Mouse (Mus musculus) hindbrain, embryonic 12.5 days (tissue): Measurements from ENCODE around the gene Ccdc181. TPM values are rescaled to one million over a fixed set of nuclear protein-coding genes. Genes with fewer than 3 reads are reported as not detected.
A peak's percentile ranks its signal among the peaks of the same experiment; 100 is the strongest.
"Not testable (repeated sequence)": the region's sequence is repeated elsewhere in the genome, so short reads cannot be mapped to it uniquely, and the experiment has no call there.

Source experiments
- ATAC-seq: fragments of 200-750 bp; cut with Nextera tagmentation; 2 replicates; pipeline ENCODE4 v1.8.0; 2017; ENCODE audit warnings: moderate TSS enrichment; ENCODE audit not compliant: low FRiP score
- H3K27ac ChIP-seq: fragments of 300-500 bp; sonication (generic); 2 replicates; pipeline ENCODE4 v1.5.1; 2016; ENCODE audit warnings: mild to moderate bottlenecking
- H3K27me3 ChIP-seq: fragments of 300-500 bp; sonication (generic); 2 replicates; pipeline ENCODE4 v1.6.1; 2016; ENCODE audit warnings: mild to moderate bottlenecking
- H3K36me3 ChIP-seq: fragments of 300-500 bp; sonication (generic); 2 replicates; pipeline ENCODE4 v1.6.1; 2016; ENCODE audit warnings: mild to moderate bottlenecking
- H3K4me1 ChIP-seq: fragments of 300-500 bp; sonication (generic); 2 replicates; pipeline ENCODE4 v1.6.1; 2016
- H3K4me2 ChIP-seq: fragments of 300-500 bp; sonication (generic); replicated peaks from 2 replicates; pipeline ENCODE4 v1.6.1; 2016; ENCODE audit warnings: mild to moderate bottlenecking
- H3K4me3 ChIP-seq: fragments of 300-500 bp; sonication (generic); 2 replicates; pipeline ENCODE4 v1.5.1; 2016; ENCODE audit warnings: mild to moderate bottlenecking
- H3K9ac ChIP-seq: fragments of 300-500 bp; sonication (generic); 2 replicates; pipeline ENCODE4 v1.6.1; 2016; ENCODE audit warnings: mild to moderate bottlenecking, moderate library complexity
- H3K9me3 ChIP-seq: fragments of 300-500 bp; sonication (generic); replicated peaks from 2 replicates; pipeline ENCODE4 v1.6.1; 2016; ENCODE audit warnings: mild to moderate bottlenecking
- WGBS: fragments of 180-500 bp; shearing (Covaris S2); methylation state at CpG from one replicate; pipeline ENCODE4 v1.1.7; 2016; 5-methylcytosine and 5-hydroxymethylcytosine counted together
- polyA plus RNA-seq: library from polyadenylated mRNA; unstranded; fragments of >200 nt; fragmentation: Nextera tagmentation; extraction: Ambion mirVana; gene quantifications from 2 replicates; pipeline ENCODE4 v1.2.1, GENCODE M21; 2016

Ccdc181 gene
- 15.3 and 19.2 TPM in 2 replicates for polyA plus RNA-seq

DNA sequence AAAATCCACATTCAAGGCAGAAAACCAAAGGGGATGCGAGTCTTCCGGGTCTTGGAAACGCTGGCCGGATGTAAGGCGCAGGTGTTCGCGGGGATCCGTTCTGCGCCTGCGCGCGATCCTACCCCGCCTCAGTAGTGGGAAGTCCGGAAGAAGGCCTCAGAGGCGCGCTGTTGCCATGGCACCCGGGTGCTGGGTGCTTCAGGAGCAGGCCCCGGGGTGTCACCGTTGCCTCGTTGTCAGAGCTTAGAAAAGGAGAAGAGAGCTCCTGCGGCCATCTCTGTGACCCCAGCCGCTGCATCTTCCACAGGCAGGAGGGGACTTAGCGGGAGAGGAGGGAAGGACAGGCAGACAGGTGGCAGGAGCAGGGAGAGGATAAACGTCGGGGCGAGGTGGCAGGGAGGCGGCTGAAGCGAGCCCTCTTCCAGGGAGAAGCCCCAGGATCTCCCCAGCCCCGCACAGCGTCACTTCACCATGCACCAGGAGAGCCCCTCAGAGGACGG, at the start of gene Ccdc181:
Ccdc181 (plus strand) TSS at position 131 of the 500 bp plus-strand sequence.
- WGBS = under 1% methylated on average over 31 of the region's 31 CpGs
- Histone ChIP-seq H3K4me2 (peak within 1 kb of the TSS; percentile 65), H3K27ac (peak within 1 kb of the TSS; percentile 73), H3K4me3 (peak within 1 kb of the TSS; percentile 63), H3K9me3 (no peaks in the 10 kb centered on the region), H3K27me3 (peaks cover 5% of the 10 kb centered on the region; the same call in 1 of the 2 replicates), H3K4me1 (peaks cover 3% of the 10 kb centered on the region; the same call in 1 of the 2 replicates), H3K9ac (peak within 1 kb of the TSS; percentile 67), H3K36me3 (no peaks in the 10 kb centered on the region)
- peak; percentile 100 for ATAC-seq

DNA sequence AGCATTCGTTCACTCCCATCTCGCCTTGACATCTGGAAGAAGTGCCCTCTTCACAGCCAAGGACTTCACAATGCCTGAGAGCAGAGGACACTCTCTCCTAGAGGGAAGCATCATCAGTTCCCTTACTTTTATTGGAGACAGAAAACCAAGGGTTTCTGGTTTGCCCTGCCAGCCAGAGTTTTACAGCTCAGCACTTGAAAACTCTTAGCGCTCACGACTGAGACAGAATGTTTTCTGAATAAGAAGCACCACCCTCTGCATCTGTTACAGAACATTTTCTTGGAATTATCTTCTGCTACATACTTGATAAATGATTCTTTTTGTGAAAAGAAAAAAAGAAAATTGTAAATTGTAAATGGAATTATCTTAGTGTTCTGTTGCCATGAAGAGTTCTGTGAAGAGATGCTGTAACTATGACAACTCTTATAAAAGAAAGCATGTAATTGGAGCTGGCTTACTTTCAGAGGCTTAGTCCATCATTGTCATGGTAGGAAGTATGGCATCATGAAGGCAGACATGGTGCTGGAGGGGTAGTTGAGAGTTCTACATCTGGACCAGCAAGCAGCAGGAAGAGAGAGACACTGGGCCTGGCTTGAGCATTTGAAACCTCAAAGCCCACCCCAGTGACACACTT, 43.3 kb upstream of the Ccdc181 start:
- not testable (repeated sequence) for H3K9ac ChIP-seq, H3K27me3 ChIP-seq, H3K4me2 ChIP-seq, ATAC-seq, H3K9me3 ChIP-seq, H3K4me3 ChIP-seq, H3K27ac ChIP-seq, H3K4me1 ChIP-seq, H3K36me3 ChIP-seq
- WGBS = 85% methylated on average over 2 of the region's 4 CpGs

DNA sequence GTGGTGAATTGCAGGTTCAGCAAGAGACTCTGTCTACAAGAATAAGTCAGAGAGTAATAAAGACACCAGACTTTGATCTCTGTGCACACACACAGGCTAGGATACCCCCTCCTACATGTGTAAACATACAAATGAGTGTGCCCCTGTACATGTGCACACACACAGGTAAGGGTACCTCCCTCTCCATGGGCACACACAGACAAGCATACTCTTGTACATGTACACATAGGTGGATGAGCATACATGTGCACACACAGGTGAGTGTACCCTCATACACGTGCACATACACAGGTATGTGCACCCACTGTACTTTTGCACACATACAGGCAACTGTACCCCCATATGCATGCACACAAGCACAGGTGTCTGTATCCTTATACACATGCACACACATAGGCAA, 41.9 kb upstream of the Ccdc181 start:
- no peak overlapping the region for H3K4me3 ChIP-seq
- H3K9ac ChIP-seq = no peak overlapping the region
- no peaks in the 10 kb centered on the region for H3K27me3 ChIP-seq
- WGBS = 76% methylated on average over 1 of the region's 1 CpGs
- no peaks in the 10 kb centered on the region for H3K36me3 ChIP-seq
- no peak overlapping the region for H3K27ac ChIP-seq
- ATAC-seq = no peak
- H3K4me2 ChIP-seq = no peak overlapping the region
- no peaks in the 10 kb centered on the region for H3K4me1 ChIP-seq
- H3K9me3 ChIP-seq = no peaks in the 10 kb centered on the region

DNA sequence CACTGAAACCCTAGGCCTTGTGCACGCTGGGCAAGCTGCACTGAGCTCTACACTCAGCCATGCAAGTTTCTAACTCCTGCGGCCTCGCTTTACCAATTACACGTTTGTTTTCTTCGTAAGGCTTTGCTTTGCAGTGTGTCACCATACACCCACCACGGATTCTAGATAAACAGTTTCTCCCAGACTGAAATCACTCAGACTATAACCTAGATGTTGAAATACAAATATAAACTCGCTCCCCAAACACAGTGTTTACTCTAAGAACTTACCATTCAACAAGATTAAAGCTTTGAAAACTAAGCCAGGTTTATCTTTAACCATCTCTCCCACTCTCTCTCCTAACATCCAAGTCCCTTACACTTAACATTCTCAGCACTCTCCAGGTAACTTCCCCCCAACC, 40.3 kb upstream of the Ccdc181 start:
- Histone ChIP-seq H3K9ac (no peak overlapping the region), H3K27ac (no peak overlapping the region), H3K9me3 (no peaks in the 10 kb centered on the region), H3K4me1 (no peaks in the 10 kb centered on the region), H3K36me3 (no peaks in the 10 kb centered on the region), H3K27me3 (no peaks in the 10 kb centered on the region), H3K4me3 (no peak overlapping the region), H3K4me2 (no peak overlapping the region)
- no peak for ATAC-seq
- 71% methylated on average over 7 of the region's 7 CpGs for WGBS

DNA sequence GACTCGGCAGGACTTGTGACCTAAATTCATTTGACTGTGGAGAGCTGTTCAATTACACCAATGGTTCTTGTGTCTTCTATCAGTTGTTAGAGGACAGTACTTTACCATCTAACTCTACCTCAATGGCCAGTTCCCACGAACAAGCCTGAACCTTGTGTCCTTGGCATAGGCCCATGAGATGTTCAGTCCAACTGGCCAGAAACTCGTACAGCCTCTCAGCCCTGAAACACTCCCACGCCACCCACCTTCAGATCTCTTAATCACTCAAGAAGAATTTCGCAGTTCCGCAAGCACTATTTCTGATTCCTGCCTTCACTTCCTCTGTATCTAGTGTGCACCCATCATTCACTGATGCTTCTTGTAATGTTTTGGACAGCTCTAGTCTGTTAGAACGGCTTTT, 39.3 kb upstream of the Ccdc181 start:
- H3K36me3 ChIP-seq = no peaks in the 10 kb centered on the region
- H3K9me3 ChIP-seq = no peaks in the 10 kb centered on the region
- H3K27ac ChIP-seq = no peak overlapping the region
- no peak overlapping the region for H3K9ac ChIP-seq
- 72% methylated on average over 7 of the region's 7 CpGs for WGBS
- H3K4me1 ChIP-seq = no peaks in the 10 kb centered on the region
- no peak for ATAC-seq
- H3K27me3 ChIP-seq = no peaks in the 10 kb centered on the region
- H3K4me2 ChIP-seq = no peak overlapping the region
- no peak overlapping the region for H3K4me3 ChIP-seq

DNA sequence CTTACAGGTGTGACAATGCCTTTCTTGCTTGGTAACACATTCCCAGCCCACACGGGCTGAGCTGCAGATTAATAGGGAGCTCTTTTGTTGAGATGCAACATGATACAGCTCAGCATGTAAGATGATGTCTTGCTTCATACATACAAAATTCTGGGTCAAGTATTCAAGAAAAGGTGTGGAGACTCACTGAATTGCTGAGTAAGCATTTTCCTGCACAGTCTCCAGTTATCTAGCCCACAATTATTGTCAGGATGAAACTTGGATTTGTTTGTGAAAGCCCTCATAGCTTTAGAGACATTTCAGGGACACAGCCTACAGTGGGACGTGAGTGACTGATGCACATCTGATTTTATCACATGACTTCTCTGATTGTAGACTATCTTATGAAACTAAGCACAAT, 33.9 kb upstream of the Ccdc181 start:
- H3K27ac ChIP-seq = no peak overlapping the region
- no peak overlapping the region for H3K9ac ChIP-seq
- H3K27me3 ChIP-seq = no peaks in the 10 kb centered on the region
- ATAC-seq = no peak
- 74% methylated on average over 2 of the region's 2 CpGs for WGBS
- no peaks in the 10 kb centered on the region for H3K9me3 ChIP-seq
- H3K4me1 ChIP-seq = no peaks in the 10 kb centered on the region
- no peak overlapping the region for H3K4me2 ChIP-seq
- H3K36me3 ChIP-seq = no peaks in the 10 kb centered on the region
- H3K4me3 ChIP-seq = no peak overlapping the region

DNA sequence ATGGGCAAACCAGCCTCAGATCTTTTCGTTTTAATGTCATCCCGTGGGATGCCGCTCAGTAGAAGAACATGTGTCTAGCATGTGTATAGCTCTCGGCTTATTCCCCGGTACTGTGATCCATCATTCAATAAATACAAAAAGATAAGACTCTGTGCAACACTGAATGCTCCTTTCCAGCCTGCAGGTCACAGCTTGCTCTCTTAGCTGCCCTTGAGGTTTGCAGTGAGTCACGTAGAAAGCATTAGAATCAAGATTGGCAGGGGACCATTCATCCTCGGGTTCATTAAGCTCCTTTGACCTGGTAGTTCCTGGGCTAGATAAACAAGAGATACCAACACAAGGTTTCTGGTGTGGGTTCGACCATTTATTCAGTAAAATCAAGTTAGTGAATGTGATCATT, 32.6 kb upstream of the Ccdc181 start:
- Histone ChIP-seq H3K9me3 (no peaks in the 10 kb centered on the region), H3K4me3 (no peak overlapping the region), H3K36me3 (no peaks in the 10 kb centered on the region), H3K27me3 (no peaks in the 10 kb centered on the region; the same call in 1 of the 2 replicates), H3K27ac (no peak overlapping the region), H3K4me1 (peaks cover 4% of the 10 kb centered on the region), H3K9ac (no peak overlapping the region), H3K4me2 (no peak overlapping the region)
- ATAC-seq = no peak
- WGBS = 65% methylated on average over 8 of the region's 8 CpGs

DNA sequence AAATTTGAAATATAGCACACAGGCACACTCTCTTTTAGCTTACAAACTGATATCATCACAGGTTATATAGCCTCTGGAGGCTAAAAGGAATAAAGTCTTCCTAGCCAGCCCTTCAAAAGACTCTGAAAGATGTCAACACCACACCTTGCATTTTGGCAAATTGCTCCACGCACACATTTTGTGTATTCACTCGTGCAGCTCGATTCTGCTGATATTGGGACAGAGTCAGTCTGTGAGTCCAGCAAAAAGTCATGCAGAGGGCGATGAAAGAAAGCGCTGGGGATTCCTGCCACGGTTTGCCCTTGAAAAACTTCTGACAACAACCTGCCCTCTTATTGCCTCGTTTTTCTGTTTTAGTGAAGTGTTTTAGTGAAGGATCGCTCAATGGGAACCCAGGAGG, 27.9 kb upstream of the Ccdc181 start:
- no peak overlapping the region for H3K4me3 ChIP-seq
- no peaks in the 10 kb centered on the region; the same call in 1 of the 2 replicates for H3K27me3 ChIP-seq
- no peak for ATAC-seq
- no peaks in the 10 kb centered on the region for H3K36me3 ChIP-seq
- WGBS = 35% methylated on average over 8 of the region's 8 CpGs
- no peaks in the 10 kb centered on the region for H3K9me3 ChIP-seq
- H3K27ac ChIP-seq = no peak overlapping the region
- H3K4me2 ChIP-seq = peak overlapping the region; percentile 86
- H3K9ac ChIP-seq = peak overlapping the region; percentile 51
- peaks cover 23% of the 10 kb centered on the region for H3K4me1 ChIP-seq

DNA sequence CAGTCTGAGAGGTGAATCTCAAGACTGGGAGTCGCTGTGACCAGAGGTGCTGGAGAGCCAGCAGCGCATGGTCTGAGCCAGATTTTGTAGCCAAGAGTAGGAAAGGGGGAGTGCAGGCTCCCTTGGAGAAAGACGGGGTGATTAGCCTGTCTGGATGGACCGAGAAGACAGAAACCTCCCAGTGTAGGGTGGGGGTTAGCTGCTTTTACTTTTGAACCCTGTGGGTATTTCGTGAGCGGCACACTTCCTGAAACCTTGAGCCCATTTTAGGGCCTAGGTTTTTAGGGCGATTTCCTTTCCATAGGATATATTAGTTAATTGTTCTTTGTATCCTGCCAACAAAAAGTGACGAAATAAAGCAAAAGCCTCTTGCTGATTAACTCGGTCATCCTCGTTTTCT, 27.4 kb upstream of the Ccdc181 start:
- Histone ChIP-seq H3K9me3 (no peaks in the 10 kb centered on the region), H3K4me1 (peaks cover 23% of the 10 kb centered on the region), H3K4me2 (peak overlapping the region; percentile 86), H3K27ac (no peak overlapping the region), H3K9ac (peak overlapping the region; percentile 58), H3K4me3 (peak overlapping the region; percentile 72), H3K27me3 (no peaks in the 10 kb centered on the region; the same call in 1 of the 2 replicates), H3K36me3 (no peaks in the 10 kb centered on the region)
- WGBS = 5% methylated on average over 10 of the region's 10 CpGs
- no peak for ATAC-seq

DNA sequence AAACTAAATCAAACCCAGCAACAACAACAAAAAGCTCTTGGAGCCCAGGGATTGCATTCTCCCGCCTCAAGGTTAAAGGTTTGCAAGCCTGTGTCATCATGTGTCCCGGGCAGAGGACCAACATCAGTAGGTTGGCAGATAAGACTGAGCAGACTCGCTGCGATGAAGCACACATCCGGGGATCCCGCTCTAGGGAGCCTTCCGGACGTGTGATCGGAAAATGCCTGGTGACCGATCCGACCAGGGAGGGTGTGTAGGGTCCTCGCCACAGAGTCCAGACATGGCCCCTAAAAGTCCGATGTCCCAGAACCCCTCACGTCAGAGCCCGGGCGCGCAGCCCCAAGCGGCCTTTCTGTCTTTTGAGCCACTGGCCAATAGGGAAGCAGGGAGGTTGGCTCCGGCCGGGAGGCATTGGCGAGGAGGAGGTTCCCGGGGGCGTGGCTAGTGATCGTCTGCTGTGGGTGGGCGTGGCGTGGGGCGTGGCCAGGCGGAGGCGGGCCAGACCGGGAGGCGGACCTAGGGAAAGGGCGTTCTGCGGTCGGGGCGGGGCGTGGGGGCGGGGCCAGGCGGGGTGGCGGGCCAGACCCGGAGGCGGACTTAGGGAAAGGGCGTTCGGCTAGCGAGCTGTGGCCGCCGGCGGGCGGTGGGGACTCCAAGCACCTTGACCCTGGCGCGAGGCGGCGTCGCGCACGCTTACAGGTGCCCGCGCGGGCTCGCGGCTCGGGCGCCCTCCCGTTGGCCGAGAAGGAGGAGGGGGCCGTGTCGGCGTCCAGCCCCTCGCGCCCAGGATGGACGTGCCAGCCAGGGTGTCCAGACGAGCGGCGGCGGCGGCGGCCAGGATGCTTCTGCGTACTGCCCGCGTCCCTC, 26.7 kb upstream of the Ccdc181 start, which contains the start of gene Slc19a2:
Slc19a2 (plus strand) TSS at position 582 of the 867 bp plus-strand sequence.
- H3K4me2 ChIP-seq = peak within 1 kb of the TSS; percentile 86
- peak within 1 kb of the TSS; percentile 62 for H3K27ac ChIP-seq
- H3K4me1 ChIP-seq = peaks cover 23% of the 10 kb centered on the region
- H3K4me3 ChIP-seq = peak within 1 kb of the TSS; percentile 72
- peak within 1 kb of the TSS; percentile 76 for H3K9ac ChIP-seq
- H3K9me3 ChIP-seq = no peaks in the 10 kb centered on the region
- ATAC-seq = peak; percentile 97
- under 1% methylated on average over 54 of the region's 79 CpGs for WGBS
- no peaks in the 10 kb centered on the region; the same call in 1 of the 2 replicates for H3K27me3 ChIP-seq
- H3K36me3 ChIP-seq = no peaks in the 10 kb centered on the region

DNA sequence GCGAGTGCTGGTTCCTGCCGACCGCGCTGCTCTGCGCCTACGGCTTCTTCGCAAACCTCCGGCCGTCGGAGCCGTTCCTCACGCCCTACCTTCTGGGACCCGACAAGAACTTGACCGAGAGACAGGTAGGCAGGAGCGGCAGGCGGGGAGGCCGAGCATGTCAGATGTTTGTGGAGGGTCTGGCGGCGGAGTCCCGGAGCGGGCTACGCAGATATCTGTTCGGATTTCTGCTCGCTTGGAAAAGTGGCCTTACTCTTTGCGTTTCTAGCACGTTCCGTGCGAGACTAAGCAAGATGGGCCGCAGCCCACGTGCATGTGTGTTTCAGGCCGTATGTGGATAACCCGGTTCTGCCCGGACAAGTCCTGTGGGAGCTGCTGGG, 26.1 kb upstream of the Ccdc181 start:
- peak overlapping the region; percentile 62; the same call in 1 of the 2 replicates for H3K27ac ChIP-seq
- ATAC-seq = no peak; the same call in 1 of the 2 replicates
- under 1% methylated on average over 33 of the region's 33 CpGs for WGBS

More for the DNA sequence above, 26.1 kb upstream of the Ccdc181 start:
- Histone ChIP-seq H3K9me3 (no peaks in the 10 kb centered on the region), H3K4me1 (peaks cover 23% of the 10 kb centered on the region), H3K4me2 (peak overlapping the region; percentile 86), H3K27me3 (no peaks in the 10 kb centered on the region; the same call in 1 of the 2 replicates), H3K36me3 (no peaks in the 10 kb centered on the region), H3K9ac (peak overlapping the region; percentile 76), H3K4me3 (peak overlapping the region; percentile 72)
